Comparison of ENCODE assay signal across 8 mouse cellular contexts in genomic region chr8:71273151-71273510, GRCm38 (mm10). TPM values are rescaled to one million over a fixed set of nuclear protein-coding genes. Genes with fewer than 3 reads are reported as not detected.
DNase-seq lines count a peak whose midpoint lies in the region; ATAC-seq lines count a peak whose summit lies in the region.

No protein-coding gene starts in this region.

- DNase-seq in 3T3-L1 (ENCODE audit: low read depth, low spot score), result peak; percentile 83
- DNase-seq in adrenal gland, adult (ENCODE audit: inconsistent age in 2 of 2, low spot score in 1 of 2), result peak; percentile 79 to 89
- peak; percentile 53 for DNase-seq in embryonic facial prominence, embryonic 14.5 days (ENCODE audit: low spot score)
- peak; percentile 59 to 62 for DNase-seq in natural killer cell, adult 2 months (ENCODE audit: low spot score in 2 of 2)

- H3K4me3 ChIP-seq in embryonic facial prominence, embryonic 14.5 days (ENCODE audit: low read depth, low read length), result peak overlapping the region; percentile 82
- H3K4me3 ChIP-seq in heart, embryonic 12.5 days, result peak overlapping the region; percentile 98
- H3K4me3 ChIP-seq in kidney, embryonic 15.5 days (replicated peaks), result peak overlapping the region; percentile 95
- peak overlapping the region; percentile 89 for H3K4me3 ChIP-seq in liver, embryonic 15.5 days (replicated peaks)
- H3K4me3 ChIP-seq in stomach, embryonic 14.5 days (ENCODE audit: low read depth, low read length), result peak overlapping the region; percentile 73

- no peaks in the 10 kb centered on the region for H3K36me3 ChIP-seq in embryonic facial prominence, embryonic 14.5 days (ENCODE audit: control insufficient read depth, insufficient read depth, low read length)
- H3K36me3 ChIP-seq in heart, embryonic 12.5 days, result peaks cover 37% of the 10 kb centered on the region
- H3K36me3 ChIP-seq in kidney, embryonic 15.5 days, result 0 out of 2 replicates have a peak, but pooled peaks cover 8% of the 10 kb centered on the region
- H3K36me3 ChIP-seq in liver, embryonic 15.5 days (replicated peaks), result no peaks in the 10 kb centered on the region; the same call in 1 of the 2 replicates
- no peaks in the 10 kb centered on the region for H3K36me3 ChIP-seq in stomach, embryonic 14.5 days (ENCODE audit: control insufficient read depth, insufficient read depth, low read length)

- H3K9ac ChIP-seq in embryonic facial prominence, embryonic 14.5 days (ENCODE audit: low read depth, low read length), result peak overlapping the region; percentile 83
- peak overlapping the region; percentile 93 for H3K9ac ChIP-seq in heart, embryonic 12.5 days
- H3K9ac ChIP-seq in kidney, embryonic 15.5 days, result peak overlapping the region; percentile 83
- peak overlapping the region; percentile 86 for H3K9ac ChIP-seq in liver, embryonic 15.5 days
- H3K9ac ChIP-seq in stomach, embryonic 14.5 days (replicated peaks; ENCODE audit: low read depth, low read length), result peak overlapping the region; percentile 60

- peak overlapping the region; percentile 87 for H3K27ac ChIP-seq in embryonic facial prominence, embryonic 14.5 days (replicated peaks; ENCODE audit: low read depth, low read length)
- H3K27ac ChIP-seq in heart, embryonic 12.5 days (ENCODE audit: poor library complexity, severe bottlenecking), result peak overlapping the region; percentile 94
- peak overlapping the region; percentile 91 for H3K27ac ChIP-seq in kidney, embryonic 15.5 days
- H3K27ac ChIP-seq in liver, embryonic 15.5 days (replicated peaks), result peak overlapping the region; percentile 79
- peak overlapping the region; percentile 74; the same call in 1 of the 2 replicates for H3K27ac ChIP-seq in stomach, embryonic 14.5 days (ENCODE audit: low read length)

- peaks cover 17% of the 10 kb centered on the region for H3K4me1 ChIP-seq in embryonic facial prominence, embryonic 14.5 days (ENCODE audit: control insufficient read depth, insufficient read depth, low read length)
- H3K4me1 ChIP-seq in heart, embryonic 12.5 days (replicated peaks), result peaks cover 42% of the 10 kb centered on the region
- peaks cover 23% of the 10 kb centered on the region for H3K4me1 ChIP-seq in kidney, embryonic 15.5 days
- peaks cover 56% of the 10 kb centered on the region for H3K4me1 ChIP-seq in liver, embryonic 15.5 days (replicated peaks)
- peaks cover 10% of the 10 kb centered on the region for H3K4me1 ChIP-seq in stomach, embryonic 14.5 days (ENCODE audit: control insufficient read depth, insufficient read depth, low read length)

- no peaks in the 10 kb centered on the region for H3K27me3 ChIP-seq in embryonic facial prominence, embryonic 14.5 days (replicated peaks; ENCODE audit: control insufficient read depth, insufficient read depth, low read length)
- H3K27me3 ChIP-seq in heart, embryonic 12.5 days (replicated peaks), result no peaks in the 10 kb centered on the region
- H3K27me3 ChIP-seq in kidney, embryonic 15.5 days, result no peaks in the 10 kb centered on the region
- H3K27me3 ChIP-seq in liver, embryonic 15.5 days, result no peaks in the 10 kb centered on the region
- H3K27me3 ChIP-seq in stomach, embryonic 14.5 days (ENCODE audit: control insufficient read depth, insufficient read depth, low read length), result no peaks in the 10 kb centered on the region

- peak; percentile 1; the same call in 1 of the 2 replicates for ATAC-seq in embryonic facial prominence, embryonic 14.5 days (ENCODE audit: low read depth)
- ATAC-seq in heart, embryonic 12.5 days (ENCODE audit: insufficient number of reproducible peaks, low FRiP score), result no peak; the same call in 1 of the 2 replicates
- peak; percentile 10 for ATAC-seq in kidney, embryonic 15.5 days (replicated peaks; ENCODE audit: low FRiP score)
- ATAC-seq in liver, embryonic 15.5 days (ENCODE audit: insufficient read depth), result peak; percentile 1; the same call in 1 of the 2 replicates
- no peak for ATAC-seq in stomach, embryonic 14.5 days (ENCODE audit: insufficient number of reproducible peaks, insufficient read depth, low FRiP score, low read depth)

- 0% methylated on average over 14 of the region's 14 CpGs for WGBS in embryonic facial prominence, embryonic 14.5 days
- 2% methylated on average over 14 of the region's 14 CpGs for WGBS in heart, embryonic 12.5 days
- WGBS in kidney, embryonic 15.5 days, result 0% methylated on average over 14 of the region's 14 CpGs
- WGBS in liver, embryonic 15.5 days (ENCODE audit: insufficient replicate concordance), result under 1% methylated on average over 14 of the region's 14 CpGs
- 0% methylated on average over 12 of the region's 14 CpGs for WGBS in stomach, embryonic 14.5 days

- no peaks in the 10 kb centered on the region for H3K9me3 ChIP-seq in embryonic facial prominence, embryonic 14.5 days (ENCODE audit: control insufficient read depth, low read length)
- no peaks in the 10 kb centered on the region for H3K9me3 ChIP-seq in heart, embryonic 12.5 days (replicated peaks)
- no peaks in the 10 kb centered on the region for H3K9me3 ChIP-seq in kidney, embryonic 15.5 days (replicated peaks)
- H3K9me3 ChIP-seq in liver, embryonic 15.5 days (replicated peaks), result no peaks in the 10 kb centered on the region
- no peaks in the 10 kb centered on the region for H3K9me3 ChIP-seq in stomach, embryonic 14.5 days (ENCODE audit: control insufficient read depth, low read depth, low read length)

- H3K4me2 ChIP-seq in embryonic facial prominence, embryonic 14.5 days (ENCODE audit: low read depth, low read length), result peak overlapping the region; percentile 82
- peak overlapping the region; percentile 75 for H3K4me2 ChIP-seq in heart, embryonic 12.5 days
- H3K4me2 ChIP-seq in kidney, embryonic 15.5 days, result peak overlapping the region; percentile 86
- H3K4me2 ChIP-seq in liver, embryonic 15.5 days, result peak overlapping the region; percentile 92
- peak overlapping the region; percentile 63 for H3K4me2 ChIP-seq in stomach, embryonic 14.5 days (replicated peaks; ENCODE audit: low read depth, low read length)

RNA-seq across cellular contexts. Expression of gene Haus8, which starts 0.4 kb away (rescaled TPM):
- 46.2 and 48.7 TPM in 2 replicates for polyA plus RNA-seq in embryonic facial prominence, embryonic 14.5 days (2014; fragmentation: Nextera tagmentation; extraction: Ambion mirVana)
- 131 and 132 TPM in 2 replicates for polyA plus RNA-seq in heart, embryonic 12.5 days (2016; fragmentation: Nextera tagmentation; extraction: Ambion mirVana)
- 50.7 and 55.1 TPM in 2 replicates for polyA plus RNA-seq in kidney, embryonic 15.5 days (2015; fragmentation: Nextera tagmentation; extraction: Ambion mirVana)
- 44.8 and 47.5 TPM in 2 replicates for polyA plus RNA-seq in liver, embryonic 15.5 days (2015; fragmentation: Nextera tagmentation; extraction: Ambion mirVana)
- 53.7 and 54.1 TPM in 2 replicates for polyA plus RNA-seq in stomach, embryonic 14.5 days (2014; fragmentation: Nextera tagmentation; extraction: Ambion mirVana)

RNA-seq across cellular contexts. Expression of gene Myo9b, which starts 0.6 kb away (rescaled TPM):
- 24.1 and 26.0 TPM in 2 replicates for polyA plus RNA-seq in embryonic facial prominence, embryonic 14.5 days (2014; fragmentation: Nextera tagmentation; extraction: Ambion mirVana)
- 28.1 and 29.1 TPM in 2 replicates for polyA plus RNA-seq in heart, embryonic 12.5 days (2016; fragmentation: Nextera tagmentation; extraction: Ambion mirVana)
- polyA plus RNA-seq in kidney, embryonic 15.5 days (2015; fragmentation: Nextera tagmentation; extraction: Ambion mirVana), result 20.6 and 23.6 TPM in 2 replicates
- polyA plus RNA-seq in liver, embryonic 15.5 days (2015; fragmentation: Nextera tagmentation; extraction: Ambion mirVana), result 7.3 and 8.6 TPM in 2 replicates
- 22.5 and 23.8 TPM in 2 replicates for polyA plus RNA-seq in stomach, embryonic 14.5 days (2014; fragmentation: Nextera tagmentation; extraction: Ambion mirVana)

Comparison
In these comparisons a context has a peak if more than half of its experiments do, and no peak if none do; other contexts are left out.
1. ATAC-seq: peak in embryonic facial prominence, embryonic 14.5 days (single experiment), kidney, embryonic 15.5 days (single experiment) and liver, embryonic 15.5 days (single experiment); none in heart, embryonic 12.5 days (single experiment) and stomach, embryonic 14.5 days (single experiment).
2. Peak in every context shown above with its lines, with median percentiles within 50 percentile points of each other: DNase-seq, H3K27ac ChIP-seq, H3K4me2 ChIP-seq, H3K4me3 ChIP-seq and H3K9ac ChIP-seq.